In the genomic region with DNA sequence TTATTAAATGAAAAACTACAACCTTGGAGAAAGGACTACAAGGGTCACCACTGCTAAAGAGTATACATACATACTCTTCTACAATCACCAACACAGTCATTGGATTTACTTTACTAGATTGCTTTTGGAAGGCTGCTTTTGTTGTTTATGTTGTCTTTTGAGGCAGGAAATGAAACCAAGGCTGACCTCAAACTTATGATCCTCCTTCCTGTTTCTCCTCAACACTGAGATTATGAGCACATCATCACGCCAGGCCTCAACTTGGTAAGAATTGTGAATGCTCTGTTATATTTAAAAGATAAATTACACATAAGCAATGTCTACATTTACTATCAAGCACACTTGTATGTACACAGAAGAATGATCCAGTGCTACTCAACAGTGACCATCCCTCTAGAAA, we compare ENCODE assay signal across 21 mouse cellular contexts. TPM values are rescaled to one million over a fixed set of nuclear protein-coding genes. Genes with fewer than 3 reads are reported as not detected.
A peak's percentile ranks its signal among the peaks of the same experiment; 100 is the strongest.
DNase-seq lines count a peak whose midpoint lies in the region; ATAC-seq lines count a peak whose summit lies in the region.
"Had no signal": no experiment of that assay in that cellular context is flagged by ENCODE, and none has a peak within 500 bp of the region (broad histone marks: within the 10 kb centered on the region; RNA-seq: fewer than 3 reads in every experiment).

No protein-coding gene starts in this region.

- WGBS in liver, embryonic 13.5 days (ENCODE audit: insufficient replicate concordance), result 84% methylated on average over 1 of the region's 1 CpGs
- 81% methylated on average over 1 of the region's 1 CpGs for WGBS in liver, embryonic 11.5 days
- WGBS in heart, embryonic 10.5 days, result 86% methylated on average over 1 of the region's 1 CpGs

- no peak overlapping the region for H3K9ac ChIP-seq in liver, embryonic 13.5 days
- no peak overlapping the region for H3K9ac ChIP-seq in liver, embryonic 11.5 days (ENCODE audit: low read depth, low read length)
- H3K9ac ChIP-seq: forebrain, embryonic 12.5 days; hindbrain, embryonic 15.5 days; limb, embryonic 15.5 days; midbrain, embryonic 12.5 days had no signal

- peak overlapping the region; percentile 6; the same call in 1 of the 2 replicates for H3K27ac ChIP-seq in liver, embryonic 13.5 days
- no peak overlapping the region for H3K27ac ChIP-seq in liver, embryonic 11.5 days (ENCODE audit: low read depth, low read length)
- no peak overlapping the region for H3K27ac ChIP-seq in heart, embryonic 10.5 days
- H3K27ac ChIP-seq: forebrain, embryonic 12.5 days; hindbrain, embryonic 15.5 days; limb, embryonic 15.5 days; midbrain, embryonic 12.5 days had no signal

- DNase-seq in liver, embryonic 13.5 days, result no peak
- no peak for DNase-seq in liver, embryonic 11.5 days (ENCODE audit: low spot score)
- DNase-seq in CD4-positive helper T cell, adult 2 months (ENCODE audit: low read depth, low spot score), result peak; percentile 70
- peak; percentile 79 for DNase-seq in induced T-regulatory cell, adult 2 months (ENCODE audit: low read depth)
- DNase-seq in cerebellum, postnatal 36 days, result no peak
- DNase-seq in heart, embryonic 10.5 days (ENCODE audit: low spot score), result no peak
- DNase-seq: cerebellum, adult 9-11 months; gastrocnemius, postnatal 36 days; heart, postnatal 14 days; kidney, adult 18-20 months; kidney, postnatal 25 days; layer of hippocampus, adult 9-11 months; retina, postnatal 1 day; thymus, postnatal 14 days had no signal

- H3K36me3 ChIP-seq in liver, embryonic 13.5 days, result peaks cover 21% of the 10 kb centered on the region
- no peaks in the 10 kb centered on the region; the same call in 1 of the 2 replicates for H3K36me3 ChIP-seq in liver, embryonic 11.5 days (ENCODE audit: control insufficient read depth, insufficient read depth, low read length)
- H3K36me3 ChIP-seq in heart, embryonic 10.5 days, result 0 out of 2 replicates have a peak, but pooled peaks cover 6% of the 10 kb centered on the region
- H3K36me3 ChIP-seq: forebrain, embryonic 12.5 days; hindbrain, embryonic 15.5 days; limb, embryonic 15.5 days; midbrain, embryonic 12.5 days had no signal

- H3K4me3 ChIP-seq in liver, embryonic 13.5 days (replicated peaks), result no peak overlapping the region
- no peak overlapping the region for H3K4me3 ChIP-seq in liver, embryonic 11.5 days (ENCODE audit: low read depth, low read length)
- no peak overlapping the region for H3K4me3 ChIP-seq in heart, embryonic 10.5 days
- H3K4me3 ChIP-seq: forebrain, embryonic 12.5 days; hindbrain, embryonic 15.5 days; limb, embryonic 15.5 days; midbrain, embryonic 12.5 days; myocyte had no signal

- H3K4me1 ChIP-seq in liver, embryonic 13.5 days (replicated peaks), result peaks cover 61% of the 10 kb centered on the region
- peaks cover 16% of the 10 kb centered on the region for H3K4me1 ChIP-seq in liver, embryonic 11.5 days (replicated peaks; ENCODE audit: control insufficient read depth, insufficient read depth, low read length)
- 0 out of 2 replicates have a peak, but pooled peaks cover 4% of the 10 kb centered on the region for H3K4me1 ChIP-seq in heart, embryonic 10.5 days
- H3K4me1 ChIP-seq: forebrain, embryonic 12.5 days; midbrain, embryonic 12.5 days had no signal

- no peak for ATAC-seq in liver, embryonic 13.5 days (ENCODE audit: low read depth)
- ATAC-seq in liver, embryonic 11.5 days (replicated peaks; ENCODE audit: low FRiP score), result no peak
- peak; percentile 53; the same call in 1 of the 2 replicates for ATAC-seq in neutrophil, adult 5-6 weeks (ENCODE audit: extremely low read depth, insufficient number of reproducible peaks, low FRiP score, poor library complexity, severe bottlenecking)

- no peaks in the 10 kb centered on the region for H3K9me3 ChIP-seq in liver, embryonic 13.5 days (replicated peaks)
- H3K9me3 ChIP-seq in liver, embryonic 11.5 days (ENCODE audit: control insufficient read depth, low read length), result no peaks in the 10 kb centered on the region
- no peaks in the 10 kb centered on the region for H3K9me3 ChIP-seq in heart, embryonic 10.5 days
- H3K9me3 ChIP-seq: forebrain, embryonic 12.5 days; hindbrain, embryonic 15.5 days; limb, embryonic 15.5 days; midbrain, embryonic 12.5 days had no signal

- H3K4me2 ChIP-seq in liver, embryonic 13.5 days, result no peak overlapping the region
- H3K4me2 ChIP-seq in liver, embryonic 11.5 days, result no peak overlapping the region
- H3K4me2 ChIP-seq: forebrain, embryonic 12.5 days; heart, embryonic 11.5 days; hindbrain, embryonic 15.5 days; limb, embryonic 15.5 days; midbrain, embryonic 12.5 days had no signal

- H3K27me3 ChIP-seq in liver, embryonic 13.5 days, result no peaks in the 10 kb centered on the region
- H3K27me3 ChIP-seq in liver, embryonic 11.5 days (replicated peaks; ENCODE audit: control insufficient read depth, insufficient read depth, low read length), result no peaks in the 10 kb centered on the region
- no peaks in the 10 kb centered on the region for H3K27me3 ChIP-seq in heart, embryonic 10.5 days (ENCODE audit: insufficient read depth, poor library complexity, severe bottlenecking)
- H3K27me3 ChIP-seq: forebrain, embryonic 12.5 days; hindbrain, embryonic 15.5 days; limb, embryonic 15.5 days; midbrain, embryonic 12.5 days had no signal

RNA-seq across cellular contexts. Expression of a gene that starts 58.0 kb away (rescaled TPM):
- polyA plus RNA-seq in liver, embryonic 13.5 days (2015; fragmentation: Nextera tagmentation; extraction: Ambion mirVana), result 24.0 and 28.1 TPM in 2 replicates
- polyA plus RNA-seq in liver, embryonic 11.5 days (2014; fragmentation: Nextera tagmentation; extraction: Ambion mirVana), result 25.6 and 30.7 TPM in 2 replicates
- 158 and 160 TPM in 2 replicates for total RNA-seq in neutrophil, adult 5-6 weeks (2017)
- 23.7 and 28.0 TPM in 2 replicates for polyA plus RNA-seq in heart, embryonic 10.5 days (2016; fragmentation: Nextera tagmentation; extraction: Ambion mirVana)

Comparison
In these comparisons a context has a peak if more than half of its experiments do, and no peak if none do; other contexts are left out.
1. DNase-seq: peak in CD4-positive helper T cell, adult 2 months (single experiment) and induced T-regulatory cell, adult 2 months (single experiment); none in liver, embryonic 13.5 days (single experiment), liver, embryonic 11.5 days (single experiment), cerebellum, postnatal 36 days (0 of 2) and heart, embryonic 10.5 days (single experiment).